Mouse (Mus musculus): ENCODE data around the gene Zbtb11.

- TF ChIP-seq GABPA (IDR thresholded peaks at IDR 0.05; ENCODE audit: low read depth, low read length), result no peak
- TF ChIP-seq ELF1 (IDR thresholded peaks at IDR 0.05; ENCODE audit: low read depth, low read length), result no peak
- TF ChIP-seq CTCF (IDR thresholded peaks at IDR 0.05 in 2 of 3, conservative IDR thresholded peaks at IDR 0.05 in 1 of 3; ENCODE audit: control insufficient read depth in 1 of 3, insufficient read depth in 1 of 3, low read depth in 2 of 3, low read length in 3 of 3, poor library complexity in 1 of 3, severe bottlenecking in 1 of 3), result no peak
- TF ChIP-seq ZKSCAN1 (IDR thresholded peaks at IDR 0.05; ENCODE audit: low read depth, low read length), result no peak
- TF ChIP-seq SMC3 (IDR thresholded peaks at IDR 0.05; ENCODE audit: low read depth, low read length), result no peak
- TF ChIP-seq E2F4 (IDR thresholded peaks at IDR 0.05; ENCODE audit: borderline replicate concordance, low read depth, low read length), result no peak
These were observed 16.6 kb downstream of the Zbtb11 start for GRCm38 (mm10) chr16:55990311-55990710.

Measured in MEL (cell line).